Mouse (Mus musculus): Measurements from ENCODE around the gene Gm35315.

- TF ChIP-seq CTCF (IDR thresholded peaks at IDR 0.05; ENCODE audit: low read depth, low read length) (no peak), TAL1 (conservative IDR thresholded peaks at IDR 0.05; ENCODE audit: low read depth, low read length) (no peak), GATA1 (IDR thresholded peaks at IDR 0.05; ENCODE audit: borderline replicate concordance, low read length) (no peak), POLR2AphosphoS5 (IDR thresholded peaks at IDR 0.05; ENCODE audit: insufficient replicate concordance, low read depth, low read length) (no peak), GATA2 (IDR thresholded peaks at IDR 0.05; ENCODE audit: borderline replicate concordance, low read depth, low read length) (no peak)
Observed at GRCm38 (mm10) chr5:110099656-110100580, 5.7 kb upstream of the Gm35315 start, which contains the start of gene Plcxd1.

Data from G1E (cell line).